Mouse (Mus musculus) embryonic fibroblast, embryonic 13.5 days (primary cell): ENCODE data around the gene Thoc3.

Experiments used
- CTCF ChIP-seq: IDR thresholded peaks from 2 replicates; pipeline ENCODE4 v1.5.1; 2011; ENCODE audit warnings: mild to moderate bottlenecking, control low read depth, low read length, moderate library complexity, borderline replicate concordance; ENCODE audit not compliant: insufficient read depth
- POLR2A ChIP-seq: IDR thresholded peaks from 2 replicates; pipeline ENCODE4 v1.6.1; 2011; ENCODE audit warnings: low read depth, mild to moderate bottlenecking, control low read depth, low read length, moderate library complexity

DNA sequence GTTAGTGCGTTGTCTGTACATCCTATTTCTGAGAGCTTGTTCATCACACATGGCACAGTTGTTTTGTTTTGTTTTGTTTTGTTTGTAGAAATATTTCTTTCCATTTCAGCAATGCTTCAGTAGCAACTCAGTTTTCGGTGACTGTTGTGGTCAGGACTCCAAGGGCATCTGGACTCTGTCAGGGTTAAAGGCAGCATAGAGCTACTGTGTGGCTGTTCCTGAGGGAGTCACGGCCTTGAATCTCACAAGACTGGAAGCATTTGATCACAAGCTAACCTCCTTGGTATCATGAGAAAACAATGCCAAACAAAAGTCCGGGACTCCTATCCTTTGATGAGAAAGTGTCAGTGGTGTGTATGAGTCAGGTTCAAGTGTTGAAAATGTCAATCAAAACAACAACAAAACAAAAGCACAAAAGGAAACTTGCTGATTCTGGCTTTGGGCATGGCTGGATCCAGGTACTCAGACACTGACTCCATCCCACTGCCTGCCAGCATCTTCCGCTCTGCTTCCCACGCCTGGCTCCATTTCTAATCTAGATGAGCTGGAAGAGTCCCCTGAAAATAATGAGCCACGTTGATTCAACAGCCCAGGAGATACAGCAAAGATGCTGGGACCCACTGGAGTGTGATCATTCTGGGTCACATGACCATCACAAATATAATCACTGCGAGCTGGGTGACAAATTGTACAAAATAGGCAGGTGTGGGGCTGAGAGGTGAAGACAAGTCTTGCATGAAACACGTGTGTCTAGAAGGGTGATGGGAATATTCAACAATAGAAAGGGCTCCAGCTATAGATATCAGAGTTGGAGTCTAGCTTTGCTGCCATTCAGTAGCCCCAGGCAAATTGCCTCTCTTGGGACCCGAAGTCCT, 41.6 kb downstream of the Thoc3 start:
- no peak for TF ChIP-seq CTCF
- TF ChIP-seq POLR2A = no peak
